Mouse (Mus musculus) T-helper 1 cell (primary cell): ENCODE data around the gene Srarp.

Experiments
- in situ Hi-C: fragments of 300-600 bp; cut with MboI, MseI; formaldehyde crosslinking; loops from one replicate; pipeline ENCODE4 v1.15.1; 2025; ENCODE audit warnings: high pct_unique_total_duplicates

The Srarp gene

DNA sequence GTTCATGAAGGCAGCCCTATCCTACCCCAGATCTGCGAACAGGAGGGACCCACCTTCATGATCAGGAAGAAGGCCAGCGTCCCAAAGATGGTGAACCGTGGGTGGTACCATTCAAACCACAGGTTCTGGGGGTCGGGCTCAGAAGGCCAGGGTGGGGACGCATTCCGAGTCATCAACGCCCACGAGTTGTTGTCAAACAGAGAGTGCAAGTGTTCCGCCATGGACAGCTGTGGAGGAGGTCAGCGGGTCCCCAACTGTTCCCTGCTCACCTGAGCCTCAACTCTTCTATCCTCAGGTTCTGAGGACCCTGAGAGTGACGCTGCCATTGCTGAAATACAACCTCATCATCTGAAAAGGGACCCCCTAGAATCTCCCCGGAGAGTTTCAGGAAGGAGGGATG is 44.6 kb downstream of the Srarp start:
- in situ Hi-C loops, result no loop called here

DNA sequence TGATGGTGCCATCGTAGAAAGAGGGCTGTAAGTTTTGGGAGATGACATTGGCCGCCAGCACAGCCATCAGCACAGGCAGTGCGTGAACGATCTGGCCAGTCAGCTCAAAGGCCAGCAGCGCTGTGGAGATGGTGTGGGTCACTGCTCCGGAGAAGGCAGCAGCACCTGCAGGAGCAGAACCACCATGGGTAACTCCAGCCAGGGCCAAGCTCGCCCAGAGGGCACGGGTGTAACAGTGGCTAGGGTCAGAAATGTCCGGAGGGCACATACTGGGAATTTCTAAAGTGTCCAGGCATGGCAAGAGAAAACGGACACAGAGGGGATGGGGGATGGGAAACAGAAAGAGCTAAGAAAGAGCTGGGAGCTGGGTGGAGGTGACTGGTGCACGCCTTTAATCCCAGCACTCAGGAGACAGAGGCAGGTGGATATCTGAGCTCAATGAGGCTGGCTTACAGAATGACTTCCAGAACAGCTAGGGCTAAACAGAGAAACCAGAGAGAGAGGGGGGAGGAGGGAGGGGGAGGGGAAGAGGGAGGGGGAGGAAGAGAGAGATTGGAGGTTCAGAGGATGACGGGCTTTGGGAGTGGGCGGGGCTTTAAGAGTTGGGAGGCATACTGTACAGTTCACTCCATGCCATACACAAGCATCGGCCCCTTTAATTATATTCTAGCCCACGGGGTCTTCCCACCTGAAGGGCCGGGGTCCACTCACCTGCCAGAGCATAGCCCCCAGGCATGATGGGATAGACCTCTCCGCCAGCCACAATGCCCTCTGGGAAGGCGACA is 46.3 kb downstream of the Srarp start:
- in situ Hi-C loops, result no loop called here

DNA sequence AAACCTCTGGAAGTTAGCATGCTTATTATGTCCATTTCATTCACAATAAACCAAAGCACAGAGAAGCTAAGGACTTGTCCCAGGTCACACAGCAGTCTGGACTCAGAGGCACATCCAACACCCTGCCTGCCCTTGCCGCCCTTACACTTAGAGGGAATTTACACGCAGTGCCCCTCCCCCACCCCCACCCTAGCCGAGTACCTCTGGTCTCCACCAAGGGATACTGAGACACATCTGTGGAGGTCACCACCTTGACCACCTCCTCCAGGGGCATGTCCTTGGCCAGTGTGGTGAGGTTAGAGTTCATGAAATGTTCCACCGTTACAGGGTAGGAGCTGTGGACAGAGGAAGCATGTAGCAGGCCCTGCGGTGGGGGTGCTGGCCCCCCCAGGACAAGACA is 48.0 kb downstream of the Srarp start:
- in situ Hi-C loops, result no loop called here

DNA sequence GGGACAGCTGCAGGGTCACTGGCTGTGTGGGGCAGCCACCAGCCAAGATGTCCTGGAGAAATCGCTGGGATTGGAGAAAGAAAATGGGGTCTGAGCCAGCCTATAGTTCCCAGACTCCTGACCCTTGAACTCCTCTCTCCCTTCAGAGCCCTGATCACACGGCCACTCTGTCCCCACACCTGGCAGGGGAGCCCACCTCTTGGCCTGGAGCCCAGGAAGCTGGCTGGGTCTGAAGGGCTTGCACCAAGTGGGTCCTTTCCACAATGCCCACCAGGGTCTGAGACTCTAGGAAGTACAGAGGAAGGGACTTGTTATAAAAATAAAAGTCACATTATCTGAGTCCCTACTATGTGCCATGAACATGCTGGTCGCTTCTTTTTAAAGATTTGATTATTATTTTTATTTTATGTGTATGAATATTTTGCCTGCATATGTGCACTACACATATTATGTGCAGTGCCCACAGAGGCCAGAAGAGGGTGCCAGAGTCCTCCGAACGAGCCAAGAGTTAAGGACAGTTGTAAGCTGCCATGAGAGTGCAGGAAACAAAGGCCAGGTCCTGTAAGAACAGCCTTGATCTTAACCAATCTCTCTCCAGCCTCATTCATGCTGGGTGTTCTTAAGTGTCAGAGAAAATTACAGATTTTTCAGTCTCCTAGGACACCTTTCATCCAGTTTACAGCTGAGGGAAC is 48.7 kb downstream of the Srarp start:
- in situ Hi-C loops, result no loop called here

DNA sequence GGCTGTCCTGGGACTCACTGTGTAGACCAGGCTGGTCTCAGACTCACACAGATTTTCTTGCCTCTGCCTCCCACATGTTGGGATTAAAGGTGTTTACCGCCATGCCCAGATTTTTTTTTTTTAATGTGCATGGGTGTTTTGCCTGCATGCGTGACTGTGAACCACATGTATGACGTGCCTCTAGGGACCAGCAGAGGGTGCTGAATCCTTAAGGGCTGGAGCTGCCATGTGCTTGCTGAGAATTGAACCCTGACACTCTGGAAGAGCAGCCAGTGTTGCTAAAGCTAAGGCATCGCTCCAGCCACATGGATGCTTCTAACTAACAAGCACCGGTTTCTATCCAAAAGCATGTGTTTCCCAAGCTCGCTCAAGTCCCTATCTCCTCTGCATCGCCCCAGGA is 49.8 kb downstream of the Srarp start:
- in situ Hi-C loops, result no loop called here

DNA sequence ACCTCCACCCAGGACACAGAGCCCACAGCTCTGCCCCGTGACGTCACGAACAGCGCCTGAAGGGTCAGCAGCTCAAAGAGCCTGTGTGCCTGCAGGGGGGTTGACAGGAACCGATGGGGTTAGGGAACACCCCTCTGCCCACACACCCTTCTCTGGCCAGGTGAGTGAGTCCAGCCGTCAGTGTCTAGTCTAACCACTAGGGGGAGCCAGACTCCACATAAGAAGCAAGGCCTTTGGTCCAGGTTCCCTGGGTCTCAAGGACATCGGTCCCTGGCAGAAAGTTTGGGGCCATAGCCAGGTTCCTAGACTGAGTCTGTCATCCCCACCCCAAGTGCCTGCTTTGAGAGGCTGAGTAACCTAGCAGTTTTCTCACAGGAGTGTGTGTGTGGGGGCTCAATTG is 50.6 kb downstream of the Srarp start:
- in situ Hi-C loops, result no loop called here
